Comparison of ENCODE assay signal across 22 mouse cellular contexts in the genomic region with DNA sequence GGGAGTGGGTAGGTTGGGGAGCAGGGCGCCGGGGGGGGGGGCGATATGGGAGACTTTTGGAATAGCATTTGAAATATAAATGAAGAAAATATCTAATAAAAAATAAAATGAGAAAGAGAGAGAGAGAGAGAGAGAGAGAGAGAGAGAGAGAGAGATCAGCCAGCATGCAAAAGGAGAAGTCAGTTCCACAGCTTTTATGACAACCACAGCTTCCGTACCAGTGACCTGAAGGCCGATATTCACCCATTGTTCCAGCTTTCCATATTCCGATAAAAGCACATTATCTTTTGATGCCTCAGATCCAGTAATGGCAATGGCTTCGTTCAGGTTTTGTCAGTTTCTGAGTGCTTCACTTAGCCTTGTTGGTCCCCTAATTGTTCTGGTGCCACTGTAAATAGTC. TPM values are rescaled to one million over a fixed set of nuclear protein-coding genes. Genes with fewer than 3 reads are reported as not detected.
DNase-seq lines count a peak whose midpoint lies in the region; ATAC-seq lines count a peak whose summit lies in the region.
"Had no signal": no experiment of that assay in that cellular context is flagged by ENCODE, and none has a peak within 500 bp of the region (broad histone marks: within the 10 kb centered on the region; RNA-seq: fewer than 3 reads in every experiment).

No protein-coding gene starts in this region.

- ATAC-seq in common myeloid progenitor, adult 5-6 weeks (replicated peaks; ENCODE audit: low read depth, poor library complexity, severe bottlenecking) = peak; percentile 50; the same call in 1 of the 2 replicates
- peak; percentile 68 for ATAC-seq in granulocyte monocyte progenitor cell, adult 5-6 weeks (replicated peaks; ENCODE audit: poor library complexity, severe bottlenecking)
- peak; percentile 71 for ATAC-seq in megakaryocyte progenitor cell, adult 5-6 weeks (replicated peaks; ENCODE audit: poor library complexity)
- ATAC-seq in megakaryocyte-erythroid progenitor cell, adult 5-6 weeks (replicated peaks; ENCODE audit: low FRiP score, low TSS enrichment, poor library complexity, severe bottlenecking) = no peak
- ATAC-seq: activated CD4-positive, CD25-positive, alpha-beta regulatory T cell, adult 4 months; CD4-positive, CD25-positive, alpha-beta regulatory T cell, adult 4 months; Patski had no signal

- intact Hi-C loops in left cerebral cortex, postnatal 14 days (cut with DNase I) = no loop called here

- no peak for DNase-seq in left cerebral cortex, postnatal 14 days (ENCODE audit: low spot score in 2 of 2)
- no peak for DNase-seq in layer of hippocampus, adult 11-12 months (ENCODE audit: low spot score)
- DNase-seq: adrenal gland, adult 2 months; adrenal gland, adult 8-10 months; adrenal gland, postnatal 10 days; adrenal gland, postnatal 14 days; adrenal gland, postnatal 25 days; adrenal gland, postnatal 36 days; B cell, adult 2 months; cerebellum, adult 11 months; cerebellum, adult 11-12 months; cerebellum, adult 18-20 months had no signal

RNA-seq across cellular contexts. Expression of a gene that starts 51.0 kb away (rescaled TPM):
- total RNA-seq in common myeloid progenitor, adult 5-6 weeks (2017) = 0.55 TPM in 1 of 2 replicates, not detected in the other
- total RNA-seq in granulocyte monocyte progenitor cell, adult 5-6 weeks (2014; fragmentation: Nextera tagmentation) = not detected in 2 replicates
- not detected in 2 replicates for total RNA-seq in granulocyte monocyte progenitor cell, adult 5-6 weeks (2017)
- total RNA-seq in megakaryocyte progenitor cell, adult 5-6 weeks (2015) = 0.05 and 0.24 TPM in 2 replicates
- 0.30 TPM in 1 of 2 replicates, not detected in the other for total RNA-seq in megakaryocyte progenitor cell, adult 5-6 weeks (2017)
- total RNA-seq in megakaryocyte-erythroid progenitor cell, adult 5-6 weeks (2014; fragmentation: Nextera tagmentation) = 2.6 and 4.7 TPM in 2 replicates
- total RNA-seq in megakaryocyte-erythroid progenitor cell, adult 5-6 weeks (2017) = 0.94 and 2.9 TPM in 2 replicates
- total RNA-seq in left cerebral cortex, postnatal 14 days (2021) = not detected
- total RNA-seq: adrenal gland, adult 2 months; adrenal gland, postnatal 25 days; adrenal gland, postnatal 36 days; adrenal gland, postnatal 4 days; CH12.LX; MEL had no signal
